In the genomic region with DNA sequence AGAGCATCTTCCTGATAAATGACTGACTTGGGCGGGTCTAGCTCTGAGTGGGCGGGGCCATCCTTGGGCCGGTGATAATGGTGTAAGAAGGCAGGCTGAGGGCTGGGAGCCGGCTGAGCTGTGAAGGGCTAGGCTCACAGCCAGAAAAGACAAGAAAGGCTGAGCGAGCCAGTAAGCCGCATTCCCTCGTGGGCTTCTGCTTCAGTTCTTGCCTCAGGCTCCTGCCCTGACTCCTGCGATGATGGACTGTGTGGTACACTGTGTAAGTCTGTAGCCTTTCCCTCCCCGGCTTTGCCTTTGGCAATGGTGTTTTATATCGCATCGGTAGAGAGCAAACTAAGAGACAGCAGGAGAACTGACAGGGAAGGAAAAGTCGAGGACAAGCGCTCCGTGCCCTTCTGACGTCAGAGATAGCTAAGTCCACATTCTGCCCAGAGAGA, we compare ENCODE assay signal across 8 mouse cellular contexts.
DNase-seq lines count a peak whose midpoint lies in the region; ATAC-seq and TF ChIP-seq lines count a peak whose summit lies in the region.

No protein-coding gene starts in this region.

- peak; percentile 74 for DNase-seq in adrenal gland, adult 2 months
- DNase-seq in embryo, embryonic 9.5 days (ENCODE audit: extremely low spot score) = peak; percentile 67
- peak; percentile 13 for DNase-seq in heart, adult 8-10 months (ENCODE audit: low spot score)
- DNase-seq in kidney, adult 11 months = peak; percentile 59
- peak; percentile 43 for DNase-seq in neural tube, embryonic 10.5 days (ENCODE audit: extremely low spot score, low spot score)
- no peak for DNase-seq in thymus, postnatal 10 days (ENCODE audit: low spot score in 2 of 2)

- 9% methylated on average over 15 of the region's 15 CpGs for WGBS in liver, embryonic 16.5 days (ENCODE audit: insufficient replicate concordance)

- H3K4me1 ChIP-seq in E14TG2a.4 (replicated peaks; ENCODE audit: low read depth, low read length) = peaks cover 96% of the 10 kb centered on the region
- H3K4me1 ChIP-seq in liver, embryonic 16.5 days (ENCODE audit: control insufficient read depth, low read depth, low read length) = peaks cover 7% of the 10 kb centered on the region

- H3K9me3 ChIP-seq in E14TG2a.4 (ENCODE audit: low read length) = 0 out of 2 replicates have a peak, but pooled peaks cover 3% of the 10 kb centered on the region
- no peaks in the 10 kb centered on the region for H3K9me3 ChIP-seq in liver, embryonic 16.5 days (replicated peaks; ENCODE audit: control insufficient read depth, low read length)

- peaks cover 3% of the 10 kb centered on the region; the same call in 1 of the 2 replicates for H3K36me3 ChIP-seq in E14TG2a.4 (ENCODE audit: insufficient read depth, low read length)
- no peaks in the 10 kb centered on the region for H3K36me3 ChIP-seq in liver, embryonic 16.5 days (ENCODE audit: control insufficient read depth, insufficient read depth)

- H3K4me3 ChIP-seq in E14TG2a.4 (replicated peaks; ENCODE audit: low read length) = peak overlapping the region; percentile 54
- H3K4me3 ChIP-seq in liver, embryonic 16.5 days (ENCODE audit: low read depth, low read length) = peak overlapping the region; percentile 9; the same call in 1 of the 2 replicates

- no peaks in the 10 kb centered on the region for H3K27me3 ChIP-seq in E14TG2a.4 (ENCODE audit: insufficient read depth, low read length)
- H3K27me3 ChIP-seq in liver, embryonic 16.5 days (ENCODE audit: control insufficient read depth, insufficient read depth, low read depth, low read length) = no peaks in the 10 kb centered on the region

- peak; percentile 71; the same call in 1 of the 2 replicates for ATAC-seq in liver, embryonic 16.5 days (ENCODE audit: low read depth)

- H3K4me2 ChIP-seq in liver, embryonic 16.5 days (ENCODE audit: low read depth, low read length) = peak overlapping the region; percentile 53

- no peak for TF ChIP-seq CTCF in E14TG2a.4 (conservative IDR thresholded peaks at IDR 0.05; ENCODE audit: low read length)

- H3K9ac ChIP-seq in liver, embryonic 16.5 days (ENCODE audit: low read depth, low read length) = no peak overlapping the region

- no peak overlapping the region for H3K27ac ChIP-seq in liver, embryonic 16.5 days (ENCODE audit: low read length)

Comparison
In these comparisons a context has a peak if more than half of its experiments do, and no peak if none do; other contexts are left out.
1. DNase-seq: peak in adrenal gland, adult 2 months (single experiment), embryo, embryonic 9.5 days (single experiment), heart, adult 8-10 months (single experiment), kidney, adult 11 months (single experiment) and neural tube, embryonic 10.5 days (single experiment); none in thymus, postnatal 10 days (0 of 2).